Mouse (Mus musculus) heart, postnatal 0 days (tissue): Measurements from ENCODE around the gene Otx1. TPM values are rescaled to one million over a fixed set of nuclear protein-coding genes. Genes with fewer than 3 reads are reported as not detected.

Experiments
- ATAC-seq: fragments of 200-750 bp; cut with Nextera tagmentation; 2 replicates; pipeline ENCODE4 v1.8.0; 2017; ENCODE audit warnings: low read depth, moderate number of reproducible peaks, moderate library complexity; ENCODE audit not compliant: insufficient read depth
- DNase-seq: peaks from one replicate; pipeline ENCODE4 v3.0.0-alpha.2; 2016; ENCODE audit warnings: low spot score
- H3K27ac ChIP-seq: fragments of 300-500 bp; sonication (generic); 2 replicates; pipeline ENCODE4 v1.5.1; 2014; ENCODE audit warnings: low read depth, mild to moderate bottlenecking
- H3K27me3 ChIP-seq: fragments of 300-500 bp; sonication (generic); 2 replicates; pipeline ENCODE4 v1.6.1; 2014; ENCODE audit warnings: low read length, mixed read lengths; ENCODE audit not compliant: control insufficient read depth, insufficient read depth
- H3K36me3 ChIP-seq: fragments of 300-500 bp; sonication (generic); replicated peaks from 2 replicates; pipeline ENCODE4 v1.6.1; 2014; ENCODE audit warnings: low read length, mixed read lengths; ENCODE audit not compliant: control insufficient read depth, insufficient read depth
- H3K4me1 ChIP-seq: fragments of 300-500 bp; sonication (generic); 2 replicates; pipeline ENCODE4 v1.6.1; 2014; ENCODE audit warnings: antibody characterized with exemption; ENCODE audit not compliant: control insufficient read depth, insufficient read depth
- H3K4me2 ChIP-seq: fragments of 300-500 bp; sonication (generic); 2 replicates; pipeline ENCODE4 v1.6.1; 2014; ENCODE audit warnings: low read depth, mild to moderate bottlenecking, low read length, moderate library complexity
- H3K4me3 ChIP-seq: fragments of 300-500 bp; sonication (generic); 2 replicates; pipeline ENCODE4 v1.5.1; 2014; ENCODE audit warnings: low read depth, low read length
- H3K9ac ChIP-seq: fragments of 300-500 bp; sonication (generic); replicated peaks from 2 replicates; pipeline ENCODE4 v1.6.1; 2014; ENCODE audit warnings: low read depth, low read length, mixed read lengths
- H3K9me3 ChIP-seq: fragments of 300-500 bp; sonication (generic); replicated peaks from 2 replicates; pipeline ENCODE4 v1.6.1; 2016; ENCODE audit warnings: low read length; ENCODE audit not compliant: control insufficient read depth
- CTCF ChIP-seq: IDR thresholded peaks from 2 replicates; pipeline ENCODE4 v1.5.1; 2016; ENCODE audit warnings: antibody characterized with exemption, control low read depth, low read depth
- EP300 ChIP-seq: IDR thresholded peaks from 2 replicates; pipeline ENCODE4 v1.6.1; 2016; ENCODE audit warnings: antibody characterized with exemption, low read depth
- WGBS: fragments of 180-500 bp; shearing (Covaris S2); extraction: QIAGEN DNeasy Blood & Tissue Kit; methylation state at CpG from one replicate; pipeline ENCODE4 v1.1.7; 2014; 5-methylcytosine and 5-hydroxymethylcytosine counted together
- polyA plus RNA-seq: library from polyadenylated mRNA; unstranded; fragments of >200 nt; fragmentation: Nextera tagmentation; extraction: Ambion mirVana; gene quantifications from 2 replicates; pipeline ENCODE4 v1.2.1, GENCODE M21; 2015
- total RNA-seq: library from RNA; depleted of rRNA; stranded (reverse); fragments of >200 nt; gene quantifications from 2 replicates; pipeline ENCODE4 v1.2.3, GENCODE M21; 2014; ENCODE audit warnings: low replicate concordance

Gene Otx1
- total and polyA plus RNA-seq, 2 experiments from 2014 or later, result 0.04 TPM; not detected in 1

- DNase-seq, result no peak
- 88% methylated on average over 2 of the region's 2 CpGs for WGBS
- TF ChIP-seq EP300 (no peak), CTCF (no peak)
Measured at GRCm38 (mm10) chr11:21951657-21952237, 51.0 kb downstream of the Otx1 start.

DNA sequence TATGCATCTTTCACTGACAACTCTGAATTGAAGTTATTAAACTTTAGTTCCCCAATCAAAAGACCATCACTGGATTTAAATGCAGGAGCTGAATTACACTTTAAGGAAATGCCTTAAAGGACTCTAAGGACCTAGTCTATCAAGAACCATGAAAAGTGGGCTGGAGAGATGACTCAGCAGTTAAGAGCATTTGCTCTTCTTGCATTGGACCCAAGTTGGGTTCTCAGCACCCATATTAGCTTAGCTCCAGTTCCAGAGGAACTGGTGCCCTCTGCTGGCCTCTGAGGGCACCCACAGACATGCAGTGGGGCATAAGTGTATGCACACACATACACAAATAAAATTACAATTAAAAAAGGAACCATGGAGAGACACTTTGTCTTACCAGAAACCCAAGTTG, 52.6 kb downstream of the Otx1 start:
- no peak for TF ChIP-seq EP300
- no peak for TF ChIP-seq CTCF
- Histone ChIP-seq H3K4me3 (no peak overlapping the region), H3K27ac (no peak overlapping the region)

More at GRCm38 (mm10) chr11:21951657-21952237, 51.0 kb downstream of the Otx1 start:
- Histone ChIP-seq H3K27me3 (no peaks in the 10 kb centered on the region), H3K27ac (no peak overlapping the region), H3K9me3 (no peaks in the 10 kb centered on the region), H3K4me2 (no peak overlapping the region), H3K4me1 (no peaks in the 10 kb centered on the region), H3K9ac (no peak overlapping the region), H3K36me3 (no peaks in the 10 kb centered on the region), H3K4me3 (no peak overlapping the region)
- no peak for ATAC-seq

More for the DNA sequence above, 52.6 kb downstream of the Otx1 start:
- ATAC-seq (no peak), DNase-seq (no peak)
- Histone ChIP-seq H3K36me3 (no peaks in the 10 kb centered on the region), H3K4me2 (no peak overlapping the region), H3K4me1 (no peaks in the 10 kb centered on the region), H3K9ac (no peak overlapping the region), H3K27me3 (no peaks in the 10 kb centered on the region), H3K9me3 (no peaks in the 10 kb centered on the region)
